Mouse (Mus musculus) layer of hippocampus, postnatal 10 days (tissue): ENCODE measurements around the gene Rxrg. TPM values are rescaled to one million over a fixed set of nuclear protein-coding genes. Genes with fewer than 3 reads are reported as not detected.
A peak's percentile ranks its signal among the peaks of the same experiment; 100 is the strongest.

Experiments used
- DNase-seq, 2 experiments: peaks; one replicate each; pipeline ENCODE4 v3.0.0; 2021; ENCODE audit warnings: low spot score in 2 of 2
- long read RNA-seq: library from polyadenylated mRNA; stranded (forward); transcript quantifications from one replicate; pipeline ENCODE4 v2.0.0, GENCODE M21; 2023
- total RNA-seq, 2 experiments: library from RNA; stranded (reverse); gene quantifications; 2 replicates each; pipeline ENCODE4 v1.2.3; 2021

The Rxrg gene
- total RNA-seq: 1 to 10 TPM; 8.4 to 9.4 TPM
- long read RNA-seq, transcript Rxrg-201 (10 exons, 2,110 nt): major isoform, 13 of 13 reads
- long read RNA-seq, partial matches to known transcripts: 0 of 13 reads
- long read RNA-seq, other reads (novel, unspliced or antisense): 0 of 13 reads

GRCm38 (mm10) chr1:167598255-167599081, at the start of gene Rxrg:
Rxrg (plus strand) TSS chr1:167598384.
- peak; percentile 52 to 67 for DNase-seq

GRCm38 (mm10) chr1:167549324-167549723, 48.9 kb upstream of the Rxrg start:
- no peak for DNase-seq

- DNase-seq: peak in 1 of 2 experiments; percentile 18
Observed at GRCm38 (mm10) chr1:167551601-167552000, 46.6 kb upstream of the Rxrg start.

- no peak for DNase-seq
Observed at GRCm38 (mm10) chr1:167553959-167554526, 44.1 kb upstream of the Rxrg start.

GRCm38 (mm10) chr1:167566571-167566970, 31.6 kb upstream of the Rxrg start:
- no peak for DNase-seq

- no peak for DNase-seq
Observed at GRCm38 (mm10) chr1:167579131-167579530, 19.1 kb upstream of the Rxrg start.

GRCm38 (mm10) chr1:167583195-167583594, 15.0 kb upstream of the Rxrg start:
- no peak for DNase-seq

- no peak for DNase-seq
Observed at GRCm38 (mm10) chr1:167583888-167584287, 14.3 kb upstream of the Rxrg start.

- no peak for DNase-seq
Observed at GRCm38 (mm10) chr1:167588747-167589558, 9.2 kb upstream of the Rxrg start.

- DNase-seq: no peak
Observed at GRCm38 (mm10) chr1:167592175-167592574, 6.0 kb upstream of the Rxrg start.

- no peak for DNase-seq
Observed at GRCm38 (mm10) chr1:167599211-167599735, 1.1 kb downstream of the Rxrg start.

GRCm38 (mm10) chr1:167608201-167608741, 10.1 kb downstream of the Rxrg start:
- peak; percentile 27 to 39 for DNase-seq

- DNase-seq: no peak
Observed at GRCm38 (mm10) chr1:167617131-167617530, 18.9 kb downstream of the Rxrg start.

GRCm38 (mm10) chr1:167617995-167618489, 19.9 kb downstream of the Rxrg start:
- DNase-seq: peak; percentile 28 to 54

- DNase-seq: no peak
Observed at GRCm38 (mm10) chr1:167620206-167620795, 22.1 kb downstream of the Rxrg start.

GRCm38 (mm10) chr1:167625098-167625497, 26.9 kb downstream of the Rxrg start:
- DNase-seq: no peak

- DNase-seq: no peak
Observed at GRCm38 (mm10) chr1:167631765-167632164, 33.6 kb downstream of the Rxrg start.

GRCm38 (mm10) chr1:167635702-167636101, 37.5 kb downstream of the Rxrg start:
- no peak for DNase-seq

- DNase-seq: peak; percentile 75 to 81
Observed at GRCm38 (mm10) chr1:167636948-167637347, 38.8 kb downstream of the Rxrg start.

- peak; percentile 69 to 71 for DNase-seq
Observed at GRCm38 (mm10) chr1:167638053-167638452, 39.9 kb downstream of the Rxrg start.
